Mouse (Mus musculus) C2C12 (cell line): ENCODE results near the gene Hes5.

Experiments used
- CEBPB ChIP-seq: IDR thresholded peaks from one replicate; pipeline ENCODE4 v1.6.1; 2011; ENCODE audit warnings: low read depth, mild to moderate bottlenecking, control low read depth, moderate library complexity
- CTCF ChIP-seq: IDR thresholded peaks from one replicate; pipeline ENCODE4 v1.5.1; 2011; ENCODE audit not compliant: control insufficient read depth, insufficient read depth, insufficient read length
- MAX ChIP-seq: IDR thresholded peaks from one replicate; pipeline ENCODE4 v1.6.1; 2011; ENCODE audit warnings: mild to moderate bottlenecking, control low read depth
- MYOD1 ChIP-seq: IDR thresholded peaks from one replicate; pipeline ENCODE4 v1.6.1; 2011; ENCODE audit warnings: low read depth; ENCODE audit not compliant: control insufficient read depth, insufficient read length
- MYOG ChIP-seq: IDR thresholded peaks from one replicate; pipeline ENCODE4 v1.6.1; 2011; ENCODE audit not compliant: control insufficient read depth, insufficient read length; ENCODE audit errors: extremely low read depth
- USF1 ChIP-seq: IDR thresholded peaks from one replicate; pipeline ENCODE4 v1.6.1; 2011; ENCODE audit warnings: low read depth, mild to moderate bottlenecking, control low read depth, moderate library complexity

DNA sequence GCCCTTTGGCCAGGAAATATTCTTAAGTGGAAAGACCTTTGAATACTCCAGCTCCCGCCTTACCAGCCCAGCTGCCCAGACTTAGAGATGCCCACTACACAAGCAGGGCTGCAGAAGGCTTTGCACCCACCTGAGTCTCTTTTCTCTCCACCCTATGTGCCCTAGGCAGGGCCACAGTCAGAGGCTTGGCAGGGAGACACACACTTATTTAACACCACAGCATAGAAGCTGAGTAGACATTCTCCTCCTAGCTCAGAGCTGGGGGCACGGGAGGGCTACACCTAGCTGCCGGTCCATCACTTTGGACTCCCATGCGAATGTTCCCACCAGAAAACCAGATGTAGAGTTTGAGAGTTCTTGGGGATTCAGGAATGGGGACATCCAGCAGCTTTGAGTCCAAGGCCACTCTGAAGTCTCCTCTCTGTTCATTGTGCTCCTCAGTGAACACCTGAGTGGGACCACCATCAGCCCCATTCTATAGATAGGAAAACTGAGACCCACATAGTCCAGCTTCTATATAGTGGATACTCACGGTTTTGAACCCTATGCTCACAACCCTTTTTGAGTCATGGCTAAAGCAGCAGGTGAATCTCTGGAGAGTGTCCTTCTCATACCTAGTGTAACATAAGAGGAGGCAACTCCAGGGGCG is 11.7 kb upstream of the Hes5 start:
- no peak for TF ChIP-seq MAX
- TF ChIP-seq CTCF, result no peak
- no peak for TF ChIP-seq CEBPB
- TF ChIP-seq USF1, result no peak
- TF ChIP-seq MYOD1, result no peak
- TF ChIP-seq MYOG, result no peak
